Mouse (Mus musculus): ENCODE measurements around the gene Vwa3a.

DNA sequence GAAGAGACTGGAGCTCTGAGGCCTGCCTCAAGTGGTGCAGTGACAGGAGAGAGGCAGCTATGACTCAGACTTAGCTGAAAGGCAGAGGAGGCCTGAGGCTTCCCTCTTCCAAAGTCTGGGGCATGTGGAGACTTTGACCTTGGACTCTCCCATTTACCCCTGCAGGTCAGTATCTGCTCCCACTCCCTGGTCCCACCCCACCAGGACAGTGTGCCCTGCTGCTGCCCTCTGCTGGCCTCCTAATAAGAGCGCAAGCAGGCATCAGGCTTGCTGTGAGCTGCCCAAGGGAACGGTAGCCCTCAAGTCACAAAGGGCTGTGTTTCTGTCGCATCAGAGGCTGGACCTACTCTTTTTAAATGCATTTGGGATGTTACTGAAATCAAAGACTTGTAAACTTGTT lies 87.3 kb downstream of the Vwa3a start:
- peak; percentile 40 for TF ChIP-seq CTCF (IDR thresholded peaks at IDR 0.05; ENCODE audit: extremely low read depth, insufficient read depth, low read length)
- no peak for TF ChIP-seq POLR2A (IDR thresholded peaks at IDR 0.05; ENCODE audit: extremely low read depth, insufficient read depth, low read length)

All from cortical plate, adult 2 months (tissue).